Mouse (Mus musculus) midbrain, embryonic 16.5 days (tissue): Measurements from ENCODE around the gene Mapre3. TPM values are rescaled to one million over a fixed set of nuclear protein-coding genes. Genes with fewer than 3 reads are reported as not detected.

Experiments
- ATAC-seq: fragments of 200-750 bp; cut with Nextera tagmentation; 2 replicates; pipeline ENCODE4 v1.8.0; 2017; ENCODE audit warnings: moderate TSS enrichment
- H3K27ac ChIP-seq: fragments of 300-500 bp; sonication (generic); 2 replicates; pipeline ENCODE4 v1.5.1; 2014; ENCODE audit warnings: mild to moderate bottlenecking, low read length, mixed read lengths
- H3K27me3 ChIP-seq: fragments of 300-500 bp; sonication (generic); 2 replicates; pipeline ENCODE4 v1.6.1; 2014; ENCODE audit warnings: low read depth, low read length, mixed read lengths; ENCODE audit not compliant: control insufficient read depth, insufficient read depth
- H3K36me3 ChIP-seq: fragments of 300-500 bp; sonication (generic); 2 replicates; pipeline ENCODE4 v1.6.1; 2014; ENCODE audit warnings: mild to moderate bottlenecking, low read length, moderate library complexity, mixed read lengths; ENCODE audit not compliant: control insufficient read depth, insufficient read depth
- H3K4me1 ChIP-seq: fragments of 300-500 bp; sonication (generic); 2 replicates; pipeline ENCODE4 v1.6.1; 2014; ENCODE audit warnings: mild to moderate bottlenecking, low read length, mixed read lengths; ENCODE audit not compliant: control insufficient read depth, insufficient read depth
- H3K4me2 ChIP-seq: fragments of 300-500 bp; sonication (generic); 2 replicates; pipeline ENCODE4 v1.6.1; 2014; ENCODE audit warnings: mild to moderate bottlenecking, low read length, mixed read lengths
- H3K4me3 ChIP-seq: fragments of 300-500 bp; sonication (generic); 2 replicates; pipeline ENCODE4 v1.5.1; 2014; ENCODE audit warnings: low read depth, mild to moderate bottlenecking, low read length, moderate library complexity, mixed read lengths
- H3K9ac ChIP-seq: fragments of 300-500 bp; sonication (generic); 2 replicates; pipeline ENCODE4 v1.6.1; 2014; ENCODE audit warnings: low read depth, low read length, mixed read lengths
- H3K9me3 ChIP-seq: fragments of 300-500 bp; sonication (generic); replicated peaks from 2 replicates; pipeline ENCODE4 v1.6.1; 2014; ENCODE audit warnings: mild to moderate bottlenecking, low read length, mixed read lengths; ENCODE audit not compliant: control insufficient read depth, poor library complexity, severe bottlenecking
- WGBS: fragments of 180-500 bp; shearing (Covaris S2); extraction: QIAGEN DNeasy Blood & Tissue Kit; methylation state at CpG from one replicate; pipeline ENCODE4 v1.1.7; 2014; 5-methylcytosine and 5-hydroxymethylcytosine counted together
- polyA plus RNA-seq: library from polyadenylated mRNA; unstranded; fragments of >200 nt; fragmentation: Nextera tagmentation; extraction: Ambion mirVana; gene quantifications from 2 replicates; pipeline ENCODE4 v1.2.1, GENCODE M21; 2015

The Mapre3 gene
- 162 and 172 TPM in 2 replicates for polyA plus RNA-seq

DNA sequence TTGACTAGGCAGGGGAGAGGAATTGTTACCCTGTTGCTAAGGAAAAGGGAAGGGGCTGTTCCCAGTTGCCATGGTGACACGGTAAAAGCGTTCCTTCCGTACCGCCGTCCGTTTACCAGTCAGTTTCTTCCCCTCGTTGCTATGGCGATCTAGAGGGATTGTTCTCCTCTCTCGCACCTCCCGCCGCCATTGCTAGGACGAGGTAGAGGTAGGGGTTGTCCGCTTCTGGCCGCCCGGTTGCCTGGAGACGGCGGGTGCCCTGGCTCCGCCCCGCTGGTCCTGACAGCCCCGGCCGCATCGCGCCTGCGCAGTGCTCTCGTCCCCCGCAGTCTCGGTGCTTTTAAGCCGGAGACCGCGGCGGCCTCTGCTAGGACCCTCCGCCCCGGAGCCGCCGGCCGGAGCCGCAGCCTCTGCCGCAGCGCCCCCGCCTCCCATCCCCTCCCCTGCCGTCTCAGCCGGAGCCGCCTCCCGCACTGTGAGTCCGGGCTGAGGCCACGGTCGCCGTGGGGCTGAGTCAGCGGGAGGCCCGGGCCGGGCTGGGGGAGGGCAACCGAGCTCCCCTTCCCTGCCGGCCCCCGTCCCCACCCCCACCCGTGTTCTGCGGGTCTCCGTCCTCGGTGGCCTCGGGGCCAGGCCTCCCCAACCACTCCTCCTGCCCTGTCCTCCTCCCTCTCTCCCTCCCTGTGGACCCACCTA, at the start of gene Mapre3:
Mapre3 (plus strand) TSS at position 218 of the 696 bp plus-strand sequence.
- ATAC-seq, result peak; percentile 98
- Histone ChIP-seq H3K4me1 (peaks cover 32% of the 10 kb centered on the region), H3K9me3 (no peaks in the 10 kb centered on the region), H3K27me3 (no peaks in the 10 kb centered on the region), H3K4me2 (peak within 1 kb of the TSS; percentile 81), H3K27ac (peak within 1 kb of the TSS; percentile 97), H3K36me3 (no peaks in the 10 kb centered on the region), H3K9ac (peak within 1 kb of the TSS; percentile 93), H3K4me3 (peak within 1 kb of the TSS; percentile 88)
- WGBS, result under 1% methylated on average over 55 of the region's 59 CpGs

DNA sequence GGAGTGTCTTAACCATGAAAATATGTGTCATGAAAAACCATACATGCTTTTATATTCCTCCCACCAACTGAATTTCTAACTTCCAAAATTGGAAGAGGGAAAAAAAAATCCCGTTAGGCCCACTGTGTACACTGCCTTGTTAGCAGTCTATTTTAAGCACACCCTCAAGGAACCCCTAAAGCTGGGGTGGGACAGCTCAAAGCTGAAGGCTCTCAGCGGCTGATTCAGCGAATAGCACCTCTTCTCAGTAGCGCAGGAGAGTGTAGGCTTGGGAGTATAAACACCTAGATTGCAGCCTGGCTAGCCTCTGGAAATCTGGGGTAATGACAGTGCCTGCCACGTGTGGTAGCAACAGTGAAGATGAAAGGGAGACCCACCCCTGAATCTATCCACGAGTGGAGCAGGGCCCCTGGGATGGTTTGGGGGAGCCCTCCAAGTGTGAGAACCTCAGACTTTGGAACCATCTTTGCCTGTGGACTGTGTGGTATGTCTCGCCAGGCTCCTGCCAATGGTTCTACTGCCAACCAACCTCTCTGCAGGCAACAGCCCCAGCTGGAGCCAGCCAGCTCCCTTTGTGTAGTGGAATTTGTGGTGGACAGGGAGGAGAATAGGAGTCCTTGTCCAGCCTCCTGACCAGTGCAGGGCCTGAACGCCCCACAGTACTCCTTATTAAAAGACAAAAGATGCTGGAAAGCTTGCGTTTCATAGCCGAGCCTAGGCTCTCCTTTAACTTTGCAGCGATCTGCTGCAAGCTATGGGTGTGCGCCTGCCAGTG, 48.7 kb upstream of the Mapre3 start:
- WGBS, result 63% methylated on average over 12 of the region's 12 CpGs
- Histone ChIP-seq H3K27me3 (no peaks in the 10 kb centered on the region), H3K4me3 (no peak overlapping the region), H3K9ac (no peak overlapping the region; the same call in 1 of the 2 replicates), H3K9me3 (no peaks in the 10 kb centered on the region), H3K36me3 (no peaks in the 10 kb centered on the region), H3K27ac (peak overlapping the region; percentile 60), H3K4me2 (no peak overlapping the region), H3K4me1 (peaks cover 59% of the 10 kb centered on the region)
- ATAC-seq, result no peak

DNA sequence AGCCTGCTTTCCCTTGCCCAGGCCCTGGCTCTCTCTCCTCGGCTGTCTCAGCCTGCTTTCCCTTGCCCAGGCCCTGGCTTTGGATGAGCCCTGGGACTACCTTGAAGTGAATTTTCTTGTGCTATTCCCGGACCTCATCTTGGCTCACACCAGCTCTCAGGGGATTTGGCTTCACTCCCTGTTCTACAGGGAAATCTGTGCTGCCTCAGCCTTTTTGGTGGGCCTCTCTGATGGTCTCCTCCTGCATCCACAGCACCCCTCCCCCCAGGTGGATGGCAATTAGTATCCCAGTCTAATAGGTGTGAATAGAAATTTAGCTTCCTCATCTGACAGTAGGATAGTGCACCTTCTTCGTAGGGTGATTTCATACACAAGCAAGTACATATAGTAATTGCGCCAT, 46.4 kb upstream of the Mapre3 start:
- no peak for ATAC-seq
- H3K9me3 ChIP-seq, result no peaks in the 10 kb centered on the region
- H3K4me1 ChIP-seq, result peaks cover 51% of the 10 kb centered on the region
- 49% methylated on average over 4 of the region's 4 CpGs for WGBS
- no peaks in the 10 kb centered on the region for H3K27me3 ChIP-seq
- no peak overlapping the region for H3K4me3 ChIP-seq
- no peak overlapping the region for H3K4me2 ChIP-seq
- peak overlapping the region; percentile 26 for H3K27ac ChIP-seq
- H3K9ac ChIP-seq, result no peak overlapping the region; the same call in 1 of the 2 replicates
- H3K36me3 ChIP-seq, result no peaks in the 10 kb centered on the region

DNA sequence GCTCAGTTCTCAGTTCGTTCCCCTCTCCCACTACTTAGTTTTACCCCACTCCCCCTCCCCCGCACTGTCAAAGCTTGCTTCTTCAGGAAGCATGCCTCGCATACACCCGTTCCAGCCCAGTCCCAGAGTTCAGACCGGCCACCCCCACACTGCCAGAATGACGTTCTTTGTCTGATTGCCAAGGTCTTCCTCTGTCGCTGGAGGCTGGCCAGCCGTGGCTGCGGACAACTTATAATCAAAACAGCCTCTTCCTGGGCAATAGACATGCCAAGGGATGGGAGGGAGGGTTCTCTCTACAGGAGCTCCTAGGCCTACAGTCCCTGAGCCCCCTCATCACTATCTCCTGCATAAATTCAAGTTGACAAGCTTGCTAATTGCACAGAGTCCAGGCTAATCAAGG, 45.8 kb upstream of the Mapre3 start:
- H3K4me3 ChIP-seq, result no peak overlapping the region
- H3K4me2 ChIP-seq, result no peak overlapping the region
- 0 out of 2 replicates have a peak overlapping the region, but pooled peaks have one; percentile 26 for H3K27ac ChIP-seq
- no peak overlapping the region for H3K9ac ChIP-seq
- ATAC-seq, result 0 out of 2 replicates have a peak, but pooled peaks have one; percentile 19
- H3K4me1 ChIP-seq, result peaks cover 48% of the 10 kb centered on the region
- WGBS, result 21% methylated on average over 9 of the region's 9 CpGs
- no peaks in the 10 kb centered on the region for H3K9me3 ChIP-seq
- no peaks in the 10 kb centered on the region for H3K36me3 ChIP-seq
- H3K27me3 ChIP-seq, result no peaks in the 10 kb centered on the region

DNA sequence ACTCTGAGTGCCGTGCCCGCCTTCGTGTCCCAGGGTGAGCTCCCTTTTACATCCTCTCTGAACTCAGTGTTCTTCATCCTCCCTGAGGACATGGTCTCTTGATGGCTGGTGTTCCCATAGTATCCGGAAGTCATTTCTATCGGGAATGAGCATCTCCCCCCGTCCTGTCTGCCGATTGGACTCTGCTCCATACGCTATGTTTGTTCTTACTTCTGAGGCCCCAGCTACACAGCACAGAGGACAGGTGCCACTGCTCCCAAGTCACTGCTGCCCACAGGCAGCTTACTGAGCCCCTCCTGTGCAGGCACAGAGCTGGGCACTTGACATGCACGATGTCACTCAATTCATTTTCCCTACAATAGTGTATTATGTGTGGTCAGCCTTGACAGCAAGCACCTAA, 45.4 kb upstream of the Mapre3 start:
- ATAC-seq, result no peak
- Histone ChIP-seq H3K36me3 (no peaks in the 10 kb centered on the region), H3K4me2 (no peak overlapping the region), H3K4me1 (peaks cover 45% of the 10 kb centered on the region), H3K9me3 (no peaks in the 10 kb centered on the region), H3K27me3 (no peaks in the 10 kb centered on the region), H3K4me3 (no peak overlapping the region), H3K9ac (no peak overlapping the region), H3K27ac (no peak overlapping the region)
- WGBS, result 70% methylated on average over 9 of the region's 9 CpGs

DNA sequence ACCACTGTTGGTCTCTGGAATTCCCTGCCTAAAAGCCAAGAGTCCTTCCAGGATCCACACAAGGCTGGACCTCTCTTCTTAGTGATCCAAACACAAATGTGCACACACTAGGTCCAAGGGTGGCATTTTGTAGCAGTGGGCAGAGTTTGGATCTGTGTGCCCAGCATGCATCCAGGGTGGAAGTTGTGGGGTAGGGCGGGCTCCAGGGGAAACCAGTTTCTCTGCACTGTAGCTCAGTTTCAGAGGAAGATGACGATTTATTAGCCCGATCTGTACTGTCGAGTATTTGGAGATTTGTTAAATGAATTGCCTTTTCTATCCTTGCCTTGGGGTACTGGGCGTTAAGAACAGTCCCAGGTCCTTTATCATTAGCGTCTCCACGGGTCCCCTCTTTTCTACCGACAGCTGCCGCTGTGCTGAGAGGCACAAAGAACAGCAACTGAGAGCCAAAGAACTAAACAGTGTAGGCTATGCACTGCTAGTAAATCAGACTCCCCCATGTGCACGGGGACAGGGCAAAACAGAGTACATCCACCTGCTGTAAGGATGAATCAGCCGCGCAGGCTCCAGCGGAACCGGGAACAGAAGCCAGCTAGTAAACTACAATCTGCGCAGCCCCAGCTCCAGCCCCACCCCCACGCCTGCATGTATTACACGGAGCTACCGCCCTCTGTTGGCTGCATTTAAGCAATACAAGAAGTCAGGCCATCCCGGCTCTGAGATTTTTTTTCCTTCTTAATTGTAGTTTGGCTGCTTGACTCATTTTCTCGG, 39.7 kb upstream of the Mapre3 start:
- Histone ChIP-seq H3K9ac (0 out of 2 replicates have a peak overlapping the region, but pooled peaks have one; percentile 1), H3K36me3 (peaks cover 11% of the 10 kb centered on the region), H3K4me2 (peak overlapping the region; percentile 47), H3K27ac (peak overlapping the region; percentile 51), H3K4me1 (peaks cover 17% of the 10 kb centered on the region; the same call in 1 of the 2 replicates), H3K9me3 (no peaks in the 10 kb centered on the region), H3K27me3 (no peaks in the 10 kb centered on the region), H3K4me3 (peak overlapping the region; percentile 4; the same call in 1 of the 2 replicates)
- peak; percentile 83 for ATAC-seq
- 6% methylated on average over 20 of the region's 20 CpGs for WGBS

DNA sequence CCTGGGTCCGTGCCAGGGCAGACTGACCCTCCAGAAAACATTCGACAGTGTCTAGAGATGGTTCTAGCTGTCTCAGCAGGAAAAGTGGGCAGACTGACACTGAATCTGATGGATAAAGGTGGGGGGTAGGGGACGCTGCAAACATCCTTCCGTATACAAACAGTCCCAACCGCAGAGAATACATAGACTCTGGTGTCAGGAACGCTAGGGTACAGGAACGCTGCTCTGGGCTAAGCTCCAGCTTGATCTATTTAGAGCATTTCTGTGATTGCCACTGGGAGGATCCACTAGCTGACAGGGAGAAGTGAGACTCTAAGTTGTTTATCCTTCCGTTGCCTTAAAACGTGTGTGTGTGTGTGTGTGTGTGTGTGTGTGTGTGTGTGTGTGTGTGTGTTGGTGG, 33.7 kb upstream of the Mapre3 start:
- H3K4me1 ChIP-seq, result no peaks in the 10 kb centered on the region
- no peak for ATAC-seq
- H3K9me3 ChIP-seq, result no peaks in the 10 kb centered on the region
- no peak overlapping the region for H3K9ac ChIP-seq
- no peak overlapping the region for H3K4me3 ChIP-seq
- no peaks in the 10 kb centered on the region for H3K27me3 ChIP-seq
- no peak overlapping the region for H3K4me2 ChIP-seq
- H3K36me3 ChIP-seq, result peaks cover 44% of the 10 kb centered on the region
- H3K27ac ChIP-seq, result no peak overlapping the region
- WGBS, result 87% methylated on average over 9 of the region's 9 CpGs

DNA sequence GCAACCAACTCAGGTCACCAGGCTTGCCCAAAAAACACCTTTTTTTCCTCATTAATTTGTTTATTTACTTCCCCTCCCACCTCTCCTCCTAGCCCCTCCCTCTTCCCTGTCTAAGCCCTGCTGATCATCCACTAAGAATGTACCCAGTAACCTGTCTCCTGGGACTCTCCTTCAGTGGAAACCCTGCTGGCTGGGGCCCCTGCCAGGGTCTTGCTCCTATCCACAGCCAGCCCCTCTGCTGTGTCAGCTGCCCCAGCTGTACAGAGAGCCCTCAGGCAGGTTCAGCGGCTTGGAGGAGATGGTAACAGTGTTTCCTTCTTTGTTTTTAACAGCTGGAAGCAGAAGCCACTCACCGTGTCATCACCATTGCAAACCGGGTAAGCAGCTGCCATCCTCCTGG, 33.3 kb upstream of the Mapre3 start:
- 49% methylated on average over 3 of the region's 3 CpGs for WGBS
- H3K4me1 ChIP-seq, result no peaks in the 10 kb centered on the region
- H3K4me2 ChIP-seq, result no peak overlapping the region
- H3K9me3 ChIP-seq, result no peaks in the 10 kb centered on the region
- no peak for ATAC-seq
- peaks cover 48% of the 10 kb centered on the region for H3K36me3 ChIP-seq
- H3K9ac ChIP-seq, result no peak overlapping the region
- no peaks in the 10 kb centered on the region for H3K27me3 ChIP-seq
- H3K27ac ChIP-seq, result no peak overlapping the region
- no peak overlapping the region for H3K4me3 ChIP-seq
